In genomic region chr9:122736742-122737141, GRCm38 (mm10) we compare ENCODE assay signal across 9 mouse cellular contexts. TPM values are rescaled to one million over a fixed set of nuclear protein-coding genes. Genes with fewer than 3 reads are reported as not detected.
DNase-seq lines count a peak whose midpoint lies in the region; ATAC-seq and TF ChIP-seq lines count a peak whose summit lies in the region.
"Had no signal": no experiment of that assay in that cellular context is flagged by ENCODE, and none has a peak within 500 bp of the region (broad histone marks: within the 10 kb centered on the region; RNA-seq: fewer than 3 reads in every experiment).

No protein-coding gene starts in this region.

- no peaks in the 10 kb centered on the region for H3K79me2 ChIP-seq in heart, adult 2 months (replicated peaks; ENCODE audit: control insufficient read depth, insufficient read depth, low read length)

- H3K9me3 ChIP-seq in heart, embryonic 11.5 days (replicated peaks; ENCODE audit: control insufficient read depth, low read length), result no peaks in the 10 kb centered on the region; the same call in 1 of the 2 replicates
- H3K9me3 ChIP-seq: limb, embryonic 13.5 days had no signal

- H3K4me3 ChIP-seq in heart, adult 2 months, result no peak overlapping the region
- no peak overlapping the region for H3K4me3 ChIP-seq in heart, embryonic 11.5 days (ENCODE audit: low read depth, low read length)
- H3K4me3 ChIP-seq: limb, embryonic 13.5 days had no signal

- intact Hi-C loops in heart, adult 2 months (cut with DNase I), result loop anchor here (1.0 to 10.0 kb wide), 3 partner anchors 148 to 517 kb away; partner anchors contain the start of gene Zkscan7

- no peaks in the 10 kb centered on the region for H3K4me1 ChIP-seq in heart, adult 2 months (ENCODE audit: control insufficient read depth, insufficient read depth, low read length)
- H3K4me1 ChIP-seq in heart, embryonic 11.5 days (ENCODE audit: control insufficient read depth, insufficient read depth, low read length), result no peaks in the 10 kb centered on the region
- H3K4me1 ChIP-seq: limb, embryonic 13.5 days had no signal

- WGBS in heart, adult 2 months, result 8% methylated on average over 4 of the region's 4 CpGs
- WGBS in heart, embryonic 11.5 days (ENCODE audit: insufficient replicate concordance), result 22% methylated on average over 4 of the region's 4 CpGs

- TF ChIP-seq POLR2A in heart, adult 2 months (IDR thresholded peaks at IDR 0.05; ENCODE audit: insufficient read depth, low read depth, low read length), result no peak

- no peak for TF ChIP-seq EP300 in heart, adult 2 months (IDR thresholded peaks at IDR 0.05; ENCODE audit: insufficient read depth, low read depth, low read length)

- DNase-seq in heart, adult 2 months, result peak; percentile 20 to 26
- peak; percentile 54 for DNase-seq in urinary bladder, postnatal 14 days (ENCODE audit: low spot score)
- no peak for DNase-seq in urinary bladder, adult 2 months (ENCODE audit: low spot score)
- peak; percentile 41 for DNase-seq in cerebellum, adult 8-10 months
- DNase-seq in heart, postnatal 4 days, result peak; percentile 70
- DNase-seq in lung, postnatal 36 days, result peak; percentile 86
- no peak for DNase-seq in yolk sac, embryonic 10.5 days (ENCODE audit: low spot score)

- no peak for ATAC-seq in heart, embryonic 11.5 days (replicated peaks; ENCODE audit: insufficient number of reproducible peaks, low FRiP score, low TSS enrichment)

- H3K4me2 ChIP-seq in heart, embryonic 11.5 days, result no peak overlapping the region
- H3K4me2 ChIP-seq: limb, embryonic 13.5 days had no signal

- H3K9ac ChIP-seq in heart, adult 2 months (ENCODE audit: low read depth, low read length), result no peak overlapping the region
- H3K9ac ChIP-seq in heart, embryonic 11.5 days (ENCODE audit: low read depth, low read length), result no peak overlapping the region
- H3K9ac ChIP-seq: limb, embryonic 13.5 days had no signal

- H3K36me3 ChIP-seq in heart, adult 2 months (ENCODE audit: control insufficient read depth, insufficient read depth, low read length), result no peaks in the 10 kb centered on the region
- H3K36me3 ChIP-seq in heart, embryonic 11.5 days (ENCODE audit: control insufficient read depth, insufficient read depth, low read length), result no peaks in the 10 kb centered on the region
- H3K36me3 ChIP-seq: limb, embryonic 13.5 days had no signal

- no peaks in the 10 kb centered on the region for H3K27me3 ChIP-seq in heart, adult 2 months (ENCODE audit: control insufficient read depth, insufficient read depth, low read length)
- H3K27me3 ChIP-seq in heart, embryonic 11.5 days (ENCODE audit: control insufficient read depth, insufficient read depth, low read length), result peaks cover 5% of the 10 kb centered on the region; the same call in 1 of the 2 replicates

- peak; percentile 86 for TF ChIP-seq CTCF in heart, adult 2 months (IDR thresholded peaks at IDR 0.05)

- no peak overlapping the region for H3K27ac ChIP-seq in heart, adult 2 months
- H3K27ac ChIP-seq in heart, embryonic 11.5 days (ENCODE audit: low read depth, low read length), result no peak overlapping the region
- H3K27ac ChIP-seq: limb, embryonic 13.5 days had no signal

RNA-seq across cellular contexts. Expression of gene Topaz1, which starts 10.4 kb away (rescaled TPM):
- not detected for total RNA-seq in heart, adult 2 months (2021)
- not detected in 2 replicates for polyA plus RNA-seq in heart, adult 2 months (2012; rRNA removed)
- polyA plus RNA-seq in heart, embryonic 11.5 days (2014; fragmentation: Nextera tagmentation; extraction: Ambion mirVana), result 0.10 TPM in 1 of 2 replicates, not detected in the other
- 0.01 TPM in 2 replicates for polyA plus RNA-seq in urinary bladder, adult 2 months (2012; rRNA removed)
- total RNA-seq in heart, postnatal 4 days (2021), result not detected
- polyA plus RNA-seq: limb, embryonic 13.5 days had no signal

Comparison
In these comparisons a context has a peak if more than half of its experiments do, and no peak if none do; other contexts are left out.
1. DNase-seq: peak in heart, adult 2 months (2 of 2), urinary bladder, postnatal 14 days (single experiment), cerebellum, adult 8-10 months (single experiment), heart, postnatal 4 days (single experiment) and lung, postnatal 36 days (single experiment); none in urinary bladder, adult 2 months (single experiment) and yolk sac, embryonic 10.5 days (single experiment).